Mouse (Mus musculus) intestine, embryonic 16.5 days (tissue): Measurements from ENCODE around the gene Pramef6. TPM values are rescaled to one million over a fixed set of nuclear protein-coding genes. Genes with fewer than 3 reads are reported as not detected.
"Not testable (repeated sequence)": the region's sequence is repeated elsewhere in the genome, so short reads cannot be mapped to it uniquely, and the experiment has no call there.

Source experiments
- ATAC-seq: fragments of 200-750 bp; cut with Nextera tagmentation; 2 replicates; pipeline ENCODE4 v1.8.0; 2017; ENCODE audit warnings: moderate TSS enrichment, moderate library complexity
- H3K27ac ChIP-seq: fragments of 300-500 bp; sonication (generic); 2 replicates; pipeline ENCODE4 v1.5.1; 2014; ENCODE audit warnings: mild to moderate bottlenecking, low read length
- H3K27me3 ChIP-seq: fragments of 300-500 bp; sonication (generic); replicated peaks from 2 replicates; pipeline ENCODE4 v1.6.1; 2014; ENCODE audit warnings: low read length, control low read depth, mixed read lengths; ENCODE audit not compliant: control insufficient read depth, insufficient read depth
- H3K36me3 ChIP-seq: fragments of 300-500 bp; sonication (generic); 2 replicates; pipeline ENCODE4 v1.6.1; 2014; ENCODE audit warnings: low read length, control low read depth; ENCODE audit not compliant: control insufficient read depth, insufficient read depth
- H3K4me1 ChIP-seq: fragments of 300-500 bp; sonication (generic); 2 replicates; pipeline ENCODE4 v1.6.1; 2014; ENCODE audit warnings: low read length, control low read depth, mixed read lengths; ENCODE audit not compliant: control insufficient read depth, insufficient read depth
- H3K4me2 ChIP-seq: fragments of 300-500 bp; sonication (generic); 2 replicates; pipeline ENCODE4 v1.6.1; 2014; ENCODE audit warnings: low read depth, low read length, control low read depth
- H3K4me3 ChIP-seq: fragments of 300-500 bp; sonication (generic); 2 replicates; pipeline ENCODE4 v1.5.1; 2014; ENCODE audit warnings: mild to moderate bottlenecking, low read length
- H3K9ac ChIP-seq: fragments of 300-500 bp; sonication (generic); 2 replicates; pipeline ENCODE4 v1.6.1; 2014; ENCODE audit warnings: low read depth, low read length
- H3K9me3 ChIP-seq: fragments of 300-500 bp; sonication (generic); 2 replicates; pipeline ENCODE4 v1.6.1; 2016; ENCODE audit warnings: low read length, control low read depth; ENCODE audit not compliant: control insufficient read depth
- WGBS: fragments of 180-500 bp; shearing (Covaris S2); extraction: QIAGEN DNeasy Blood & Tissue Kit; methylation state at CpG from one replicate; pipeline ENCODE4 v1.1.7; 2014; 5-methylcytosine and 5-hydroxymethylcytosine counted together
- polyA plus RNA-seq: library from polyadenylated mRNA; unstranded; fragments of >200 nt; fragmentation: Nextera tagmentation; extraction: Ambion mirVana; gene quantifications from 2 replicates; pipeline ENCODE4 v1.2.1, GENCODE M21; 2015

Gene Pramef6
- polyA plus RNA-seq = not detected in 2 replicates

- H3K27me3 ChIP-seq, ATAC-seq, H3K36me3 ChIP-seq, H3K4me2 ChIP-seq, H3K27ac ChIP-seq, H3K9me3 ChIP-seq, H3K4me1 ChIP-seq, H3K4me3 ChIP-seq, H3K9ac ChIP-seq: not testable (repeated sequence)
- WGBS = 84% methylated on average over 1 of the region's 1 CpGs
These were observed at the start of gene Pramef6 for GRCm38 (mm10) chr4:143900280-143900679. Pramef6 (minus strand) TSS chr4:143900380.

DNA sequence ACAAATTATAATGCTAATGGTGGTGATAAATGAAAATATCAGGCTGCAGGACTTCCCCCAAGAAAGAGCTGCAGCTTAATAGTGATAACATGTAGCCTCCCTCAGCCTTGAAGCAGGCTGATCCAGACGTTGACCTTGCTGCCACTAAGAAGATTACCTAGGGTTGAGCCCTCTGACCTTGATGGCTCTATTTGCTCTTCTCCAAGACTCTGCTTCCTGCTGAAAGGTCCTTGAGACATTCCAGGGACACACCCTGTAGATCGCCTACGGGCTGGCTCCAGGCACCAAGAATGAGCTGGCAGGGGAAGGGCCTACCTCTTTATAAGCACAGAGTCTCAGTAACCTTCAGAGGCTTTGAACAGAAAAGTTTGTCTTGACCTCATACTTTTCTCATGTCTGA, 5.8 kb downstream of the Pramef6 start:
- not testable (repeated sequence) for H3K27me3 ChIP-seq, ATAC-seq, H3K9ac ChIP-seq, H3K27ac ChIP-seq, H3K4me2 ChIP-seq, H3K9me3 ChIP-seq, H3K36me3 ChIP-seq, H3K4me3 ChIP-seq, H3K4me1 ChIP-seq
- 84% methylated on average over 3 of the region's 3 CpGs for WGBS

DNA sequence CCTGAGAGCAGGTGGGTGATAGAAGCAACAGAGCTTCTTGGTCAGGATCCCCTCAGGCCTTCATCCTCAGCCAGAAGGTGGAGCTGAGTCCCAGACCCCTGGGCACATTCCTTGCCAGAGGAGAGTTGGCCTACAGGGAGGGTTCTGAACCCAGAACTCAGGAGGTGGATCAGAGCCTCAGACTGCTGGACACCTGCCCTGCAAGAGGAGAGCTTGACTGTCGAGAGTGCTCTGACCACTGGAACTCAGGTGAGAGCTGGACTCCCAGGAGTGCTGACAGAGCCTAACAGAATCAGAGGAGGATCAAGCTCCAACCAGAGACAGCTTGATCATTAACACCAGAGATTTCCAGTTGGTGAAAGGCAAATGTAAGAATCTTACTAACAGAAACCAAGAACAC, 17.8 kb downstream of the Pramef6 start:
- ATAC-seq = not testable (repeated sequence)
- WGBS = 63% methylated on average over 1 of the region's 1 CpGs

GRCm38 (mm10) chr4:143846197-143846596, 54.0 kb downstream of the Pramef6 start, which contains the start of gene Gm13103:
Gm13103 (plus strand) TSS chr4:143846497.
- ATAC-seq, H3K27me3 ChIP-seq, H3K36me3 ChIP-seq, H3K4me1 ChIP-seq, H3K9me3 ChIP-seq, H3K9ac ChIP-seq, H3K4me2 ChIP-seq, H3K4me3 ChIP-seq, H3K27ac ChIP-seq: not testable (repeated sequence)

More for the DNA sequence above, 17.8 kb downstream of the Pramef6 start:
- H3K9ac ChIP-seq, H3K36me3 ChIP-seq, H3K9me3 ChIP-seq, H3K4me2 ChIP-seq, H3K4me3 ChIP-seq, H3K27me3 ChIP-seq, H3K4me1 ChIP-seq, H3K27ac ChIP-seq: not testable (repeated sequence)

Other genes starting within 250 kb of the Pramef6 start
- not detected in 2 replicates for gene Gm13088, start 243.1 kb downstream of the Pramef6 start, polyA plus RNA-seq
- not detected in 2 replicates for gene Gm13089, start 197.7 kb downstream of the Pramef6 start, polyA plus RNA-seq
- gene Gm13078, start 180.9 kb downstream of the Pramef6 start, polyA plus RNA-seq = not detected in 2 replicates
- gene Gm13023, start 111.0 kb downstream of the Pramef6 start, polyA plus RNA-seq = not detected in 2 replicates
- not detected in 2 replicates for gene Gm13084, start 84.3 kb downstream of the Pramef6 start, polyA plus RNA-seq
- not detected in 2 replicates for gene Gm13103, start 53.9 kb downstream of the Pramef6 start, polyA plus RNA-seq
- not detected in 2 replicates for gene Pramef25, start 50.6 kb upstream of the Pramef6 start, polyA plus RNA-seq
- not detected in 2 replicates for gene Gm13101, start 66.6 kb upstream of the Pramef6 start, polyA plus RNA-seq
- gene Pramef17, start 94.0 kb upstream of the Pramef6 start, polyA plus RNA-seq = not detected in 2 replicates
- not detected in 2 replicates for gene Pramel4, start 158.7 kb upstream of the Pramef6 start, polyA plus RNA-seq
- gene Gm13102, start 206.1 kb upstream of the Pramef6 start, polyA plus RNA-seq = not detected in 2 replicates